Mouse (Mus musculus) heart, embryonic 10.5 days (tissue): ENCODE measurements around the gene Mapk8. TPM values are rescaled to one million over a fixed set of nuclear protein-coding genes. Genes with fewer than 3 reads are reported as not detected.

Source experiments
- DNase-seq: peaks from one replicate; pipeline ENCODE4 v3.0.0-alpha.2; 2017; ENCODE audit warnings: low spot score
- H3K27ac ChIP-seq: fragments of 300-500 bp; sonication (generic); 2 replicates; pipeline ENCODE4 v1.5.1; 2016; ENCODE audit warnings: mild to moderate bottlenecking
- H3K27me3 ChIP-seq: fragments of 300-500 bp; sonication (generic); 2 replicates; pipeline ENCODE4 v1.6.1; 2016; ENCODE audit warnings: mild to moderate bottlenecking; ENCODE audit not compliant: poor library complexity, insufficient read depth, severe bottlenecking
- H3K36me3 ChIP-seq: fragments of 300-500 bp; sonication (generic); 2 replicates; pipeline ENCODE4 v1.6.1; 2016; ENCODE audit warnings: mild to moderate bottlenecking, moderate library complexity
- H3K4me1 ChIP-seq: fragments of 300-500 bp; sonication (generic); 2 replicates; pipeline ENCODE4 v1.6.1; 2016; ENCODE audit warnings: mild to moderate bottlenecking
- H3K4me3 ChIP-seq: fragments of 300-500 bp; sonication (generic); 2 replicates; pipeline ENCODE4 v1.5.1; 2016; ENCODE audit warnings: mild to moderate bottlenecking, moderate library complexity
- H3K9me3 ChIP-seq: fragments of 300-500 bp; sonication (generic); 2 replicates; pipeline ENCODE4 v1.6.1; 2016; ENCODE audit warnings: mild to moderate bottlenecking, moderate library complexity
- WGBS: fragments of 180-500 bp; shearing (Covaris S2); methylation state at CpG from one replicate; pipeline ENCODE4 v1.1.7; 2016; 5-methylcytosine and 5-hydroxymethylcytosine counted together
- polyA plus RNA-seq: library from polyadenylated mRNA; unstranded; fragments of >200 nt; fragmentation: Nextera tagmentation; extraction: Ambion mirVana; gene quantifications from 2 replicates; pipeline ENCODE4 v1.2.1, GENCODE M21; 2016

Gene Mapk8
- polyA plus RNA-seq, 1 experiment from 2014 or later: 19.0 TPM

- Histone ChIP-seq H3K4me3 (no peak overlapping the region), H3K36me3 (no peaks in the 10 kb centered on the region), H3K27me3 (peaks cover 6% of the 10 kb centered on the region; the same call in 1 of the 2 replicates), H3K9me3 (no peaks in the 10 kb centered on the region), H3K4me1 (peaks cover 37% of the 10 kb centered on the region), H3K27ac (no peak overlapping the region)
- no peak for DNase-seq
- 23% methylated on average over 4 of the region's 4 CpGs for WGBS
These were observed 115.3 kb downstream of the Mapk8 start for GRCm38 (mm10) chr14:33331627-33332026.

DNA sequence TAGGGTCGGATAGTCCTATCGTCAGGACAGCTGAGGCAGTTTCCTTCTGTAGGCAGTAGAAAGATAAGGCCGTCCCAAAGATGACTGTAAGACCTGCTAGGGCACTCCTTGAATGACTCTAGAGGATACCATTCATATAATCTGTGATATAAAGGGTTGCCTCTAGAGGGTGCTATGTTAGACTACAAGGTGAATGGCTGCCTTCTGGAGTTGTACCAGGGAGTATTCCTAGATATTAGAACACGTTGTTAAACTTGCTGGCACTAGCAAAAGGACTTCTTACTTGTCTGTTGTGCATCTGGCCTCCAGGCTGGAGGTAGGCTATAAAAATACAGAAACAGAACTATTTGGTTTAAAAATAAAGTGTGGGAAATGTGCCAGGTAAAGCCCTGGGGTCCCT is 116.0 kb downstream of the Mapk8 start:
- H3K27me3 ChIP-seq: peaks cover 6% of the 10 kb centered on the region; the same call in 1 of the 2 replicates
- no peak overlapping the region for H3K27ac ChIP-seq
- H3K36me3 ChIP-seq: no peaks in the 10 kb centered on the region
- WGBS: 41% methylated on average over 4 of the region's 4 CpGs
- no peak overlapping the region for H3K4me3 ChIP-seq
- no peaks in the 10 kb centered on the region for H3K9me3 ChIP-seq
- no peak for DNase-seq
- peaks cover 37% of the 10 kb centered on the region for H3K4me1 ChIP-seq

DNA sequence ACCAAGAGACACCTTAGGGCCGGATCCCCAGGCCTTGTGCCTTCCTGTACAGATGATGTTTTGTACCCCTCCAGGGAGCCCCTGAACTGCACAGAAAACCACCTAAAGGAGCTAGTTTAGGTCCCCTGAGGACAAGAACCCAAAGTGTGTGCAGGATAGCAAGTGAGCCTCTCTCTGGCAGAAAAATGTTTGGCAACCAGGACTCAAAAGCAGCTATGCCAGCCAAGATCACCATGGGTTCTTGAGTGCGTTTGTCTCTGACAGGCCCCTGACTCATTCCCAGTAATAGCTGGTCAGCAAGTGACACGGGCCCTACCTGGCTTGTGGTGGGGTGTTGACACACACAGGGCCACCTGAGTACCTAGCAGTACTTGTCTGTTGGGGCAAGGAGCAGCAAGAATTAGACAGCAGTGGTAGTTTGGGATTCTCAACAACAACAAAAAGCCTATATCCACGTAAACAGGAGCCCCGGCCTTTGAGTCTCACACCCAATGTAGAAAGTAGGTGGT is 117.6 kb downstream of the Mapk8 start:
- 81% methylated on average over 5 of the region's 5 CpGs for WGBS
- no peak overlapping the region; the same call in 1 of the 2 replicates for H3K27ac ChIP-seq
- no peak for DNase-seq
- no peaks in the 10 kb centered on the region for H3K36me3 ChIP-seq
- no peaks in the 10 kb centered on the region for H3K9me3 ChIP-seq
- peaks cover 34% of the 10 kb centered on the region for H3K4me1 ChIP-seq
- peaks cover 9% of the 10 kb centered on the region; the same call in 1 of the 2 replicates for H3K27me3 ChIP-seq
- H3K4me3 ChIP-seq: no peak overlapping the region

DNA sequence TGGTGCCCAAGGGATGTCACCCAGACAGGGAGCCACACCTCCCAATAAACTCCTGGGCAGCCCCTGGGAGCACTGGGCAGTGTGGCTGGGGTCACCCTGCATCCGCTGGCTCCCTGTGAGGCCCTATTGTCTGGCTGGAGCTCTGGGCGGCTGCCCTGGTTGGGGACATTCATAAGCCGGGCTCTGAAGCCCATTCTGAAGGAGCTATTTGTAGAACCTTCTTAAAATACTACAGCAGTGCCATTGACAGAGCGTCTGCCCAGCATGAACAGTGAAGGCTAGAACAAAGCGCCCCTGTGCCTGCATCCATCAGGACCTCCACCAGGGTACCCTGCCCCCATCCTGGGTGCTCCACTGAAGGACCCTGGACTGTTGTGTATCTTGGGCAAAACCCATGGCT is 118.6 kb downstream of the Mapk8 start:
- H3K27me3 ChIP-seq: peaks cover 19% of the 10 kb centered on the region
- H3K4me1 ChIP-seq: peaks cover 38% of the 10 kb centered on the region
- no peak overlapping the region for H3K4me3 ChIP-seq
- no peak for DNase-seq
- H3K27ac ChIP-seq: peak overlapping the region; percentile 73
- 26% methylated on average over 5 of the region's 5 CpGs for WGBS
- H3K36me3 ChIP-seq: no peaks in the 10 kb centered on the region
- H3K9me3 ChIP-seq: no peaks in the 10 kb centered on the region

Other genes with a start within 250 kb of the Mapk8 start
- 3.5 and 9.3 TPM in 2 replicates for gene Arhgap22, start 233.1 kb downstream of the Mapk8 start, polyA plus RNA-seq
- 0.05 and 0.09 TPM in 2 replicates for gene Frmpd2, start 24.5 kb upstream of the Mapk8 start, polyA plus RNA-seq
- 0.14 and 0.23 TPM in 2 replicates for gene Ptpn20, start 142.0 kb upstream of the Mapk8 start, polyA plus RNA-seq